Mouse (Mus musculus) liver, postnatal 0 days (tissue): ENCODE results near the gene Celf2. TPM values are rescaled to one million over a fixed set of nuclear protein-coding genes. Genes with fewer than 3 reads are reported as not detected.
A peak's percentile ranks its signal among the peaks of the same experiment; 100 is the strongest.

Experiments
- ATAC-seq: fragments of 200-750 bp; cut with Nextera tagmentation; 2 replicates; pipeline ENCODE4 v1.8.0; 2017; ENCODE audit warnings: mild to moderate bottlenecking, moderate library complexity
- DNase-seq: peaks from one replicate; pipeline ENCODE4 v3.0.0-alpha.2; 2016
- H3K27ac ChIP-seq: fragments of 300-500 bp; sonication (generic); 2 replicates; pipeline ENCODE4 v1.5.1; 2014; ENCODE audit warnings: antibody characterized with exemption, moderate library complexity, mild to moderate bottlenecking, low read depth
- H3K27me3 ChIP-seq: fragments of 300-500 bp; sonication (generic); 2 replicates; pipeline ENCODE4 v1.6.1; 2014; ENCODE audit warnings: low read length, control low read depth, mixed read lengths; ENCODE audit not compliant: insufficient read depth
- H3K36me3 ChIP-seq: fragments of 300-500 bp; sonication (generic); replicated peaks from 2 replicates; pipeline ENCODE4 v1.6.1; 2014; ENCODE audit warnings: mild to moderate bottlenecking, control low read depth, low read length, moderate library complexity, mixed read lengths; ENCODE audit not compliant: insufficient read depth
- H3K4me1 ChIP-seq: fragments of 300-500 bp; sonication (generic); 2 replicates; pipeline ENCODE4 v1.6.1; 2014; ENCODE audit warnings: antibody characterized with exemption, mild to moderate bottlenecking, control low read depth; ENCODE audit not compliant: insufficient read depth
- H3K4me2 ChIP-seq: fragments of 300-500 bp; sonication (generic); 2 replicates; pipeline ENCODE4 v1.6.1; 2014; ENCODE audit warnings: low read depth, mild to moderate bottlenecking, low read length, moderate library complexity, mixed read lengths
- H3K4me3 ChIP-seq: fragments of 300-500 bp; sonication (generic); 2 replicates; pipeline ENCODE4 v1.5.1; 2014; ENCODE audit warnings: low read depth, low read length
- H3K9ac ChIP-seq: fragments of 300-500 bp; sonication (generic); replicated peaks from 2 replicates; pipeline ENCODE4 v1.6.1; 2014; ENCODE audit warnings: mild to moderate bottlenecking, moderate library complexity
- H3K9me3 ChIP-seq: fragments of 300-500 bp; sonication (generic); 2 replicates; pipeline ENCODE4 v1.6.1; 2016; ENCODE audit warnings: mild to moderate bottlenecking, control low read depth, low read length, mixed read lengths
- CTCF ChIP-seq: sonication (generic); IDR thresholded peaks from 2 replicates; pipeline ENCODE4 v1.5.1; 2016; ENCODE audit warnings: antibody characterized with exemption, low read depth
- EP300 ChIP-seq: IDR thresholded peaks from 2 replicates; pipeline ENCODE4 v1.6.1; 2016; ENCODE audit warnings: antibody characterized with exemption, low read depth, mild to moderate bottlenecking
- WGBS: fragments of 180-500 bp; shearing (Covaris S2); extraction: QIAGEN DNeasy Blood & Tissue Kit; methylation state at CpG from one replicate; pipeline ENCODE4 v1.1.7; 2014; ENCODE audit not compliant: insufficient replicate concordance; 5-methylcytosine and 5-hydroxymethylcytosine counted together
- polyA plus RNA-seq: library from polyadenylated mRNA; unstranded; fragments of >200 nt; fragmentation: Nextera tagmentation; extraction: Ambion mirVana; gene quantifications from 2 replicates; pipeline ENCODE4 v1.2.1, GENCODE M21; 2015

Gene Celf2
- polyA plus RNA-seq, 1 experiment from 2014 or later = 13.5 TPM

GRCm38 (mm10) chr2:6869956-6870710, 639.2 kb downstream of the Celf2 start:
- H3K27ac ChIP-seq = no peak overlapping the region
- no peak for ATAC-seq
- H3K27me3 ChIP-seq = peaks cover 31% of the 10 kb centered on the region
- no peaks in the 10 kb centered on the region for H3K36me3 ChIP-seq
- H3K4me1 ChIP-seq = peaks cover 3% of the 10 kb centered on the region; the same call in 1 of the 2 replicates
- DNase-seq = no peak
- H3K4me3 ChIP-seq = no peak overlapping the region
- no peak overlapping the region for H3K4me2 ChIP-seq
- TF ChIP-seq EP300 (no peak), CTCF (no peak)
- WGBS = 75% methylated on average over 9 of the region's 9 CpGs
- H3K9me3 ChIP-seq = no peaks in the 10 kb centered on the region
- H3K9ac ChIP-seq = no peak overlapping the region

- H3K9me3 ChIP-seq = no peaks in the 10 kb centered on the region
- H3K27ac ChIP-seq = no peak overlapping the region
- no peak overlapping the region for H3K4me2 ChIP-seq
- no peak overlapping the region for H3K4me3 ChIP-seq
- no peak overlapping the region for H3K9ac ChIP-seq
- WGBS = 57% methylated on average over 4 of the region's 4 CpGs
- TF ChIP-seq EP300 (no peak), CTCF (no peak)
- peaks cover 23% of the 10 kb centered on the region for H3K27me3 ChIP-seq
- no peak for ATAC-seq
- peaks cover 3% of the 10 kb centered on the region; the same call in 1 of the 2 replicates for H3K4me1 ChIP-seq
- no peaks in the 10 kb centered on the region for H3K36me3 ChIP-seq
- no peak for DNase-seq
Observed at GRCm38 (mm10) chr2:6867297-6867696, 642.1 kb downstream of the Celf2 start.

GRCm38 (mm10) chr2:6865785-6866184, 643.6 kb downstream of the Celf2 start:
- Histone ChIP-seq H3K4me2 (no peak overlapping the region), H3K36me3 (no peaks in the 10 kb centered on the region), H3K27me3 (peaks cover 10% of the 10 kb centered on the region), H3K9ac (no peak overlapping the region), H3K9me3 (no peaks in the 10 kb centered on the region), H3K4me1 (no peaks in the 10 kb centered on the region), H3K4me3 (no peak overlapping the region), H3K27ac (no peak overlapping the region)
- no peak for DNase-seq
- WGBS = 81% methylated on average over 4 of the region's 4 CpGs
- ATAC-seq = no peak
- no peak for TF ChIP-seq CTCF
- no peak for TF ChIP-seq EP300

GRCm38 (mm10) chr2:6850102-6850644, 659.2 kb downstream of the Celf2 start:
- H3K4me1 ChIP-seq = no peaks in the 10 kb centered on the region
- ATAC-seq = no peak
- no peaks in the 10 kb centered on the region for H3K9me3 ChIP-seq
- no peaks in the 10 kb centered on the region for H3K36me3 ChIP-seq
- no peak overlapping the region for H3K4me2 ChIP-seq
- no peaks in the 10 kb centered on the region for H3K27me3 ChIP-seq
- no peak for DNase-seq
- TF ChIP-seq EP300 (no peak), CTCF (no peak)
- WGBS = 62% methylated on average over 2 of the region's 2 CpGs
- no peak overlapping the region for H3K4me3 ChIP-seq
- no peak overlapping the region for H3K9ac ChIP-seq
- no peak overlapping the region for H3K27ac ChIP-seq

GRCm38 (mm10) chr2:6849388-6849787, 660.0 kb downstream of the Celf2 start:
- no peak overlapping the region for H3K9ac ChIP-seq
- no peak for TF ChIP-seq EP300
- TF ChIP-seq CTCF = peak; percentile 53
- WGBS = 49% methylated on average over 3 of the region's 3 CpGs
- no peaks in the 10 kb centered on the region for H3K4me1 ChIP-seq
- H3K9me3 ChIP-seq = no peaks in the 10 kb centered on the region
- no peak for DNase-seq
- no peak overlapping the region for H3K4me2 ChIP-seq
- no peaks in the 10 kb centered on the region for H3K36me3 ChIP-seq
- ATAC-seq = no peak
- H3K4me3 ChIP-seq = no peak overlapping the region
- no peaks in the 10 kb centered on the region for H3K27me3 ChIP-seq
- no peak overlapping the region for H3K27ac ChIP-seq

- Histone ChIP-seq H3K36me3 (no peaks in the 10 kb centered on the region), H3K9me3 (no peaks in the 10 kb centered on the region), H3K4me1 (no peaks in the 10 kb centered on the region), H3K27ac (no peak overlapping the region), H3K27me3 (no peaks in the 10 kb centered on the region), H3K4me3 (no peak overlapping the region), H3K9ac (no peak overlapping the region), H3K4me2 (no peak overlapping the region)
- no peak for TF ChIP-seq EP300
- no peak for TF ChIP-seq CTCF
- WGBS = 83% methylated on average over 6 of the region's 6 CpGs
- ATAC-seq = no peak
- DNase-seq = no peak
Observed at GRCm38 (mm10) chr2:6830021-6830420, 679.3 kb downstream of the Celf2 start.
